Mouse (Mus musculus) lung, adult 2 months (tissue): Measurements from ENCODE around the gene Axin1.

ENCODE experiments used
- CTCF ChIP-seq: fragments of 200-500 bp; IDR thresholded peaks from 2 replicates; pipeline ENCODE4 v1.5.1; 2011; ENCODE audit warnings: mild to moderate bottlenecking, low read length, control low read depth; ENCODE audit not compliant: insufficient read depth
- POLR2A ChIP-seq: fragments of 200-500 bp; IDR thresholded peaks from 2 replicates; pipeline ENCODE4 v1.6.1; 2011; ENCODE audit warnings: low read depth, mild to moderate bottlenecking, control low read depth, low read length, borderline replicate concordance; ENCODE audit errors: extremely low read depth

DNA sequence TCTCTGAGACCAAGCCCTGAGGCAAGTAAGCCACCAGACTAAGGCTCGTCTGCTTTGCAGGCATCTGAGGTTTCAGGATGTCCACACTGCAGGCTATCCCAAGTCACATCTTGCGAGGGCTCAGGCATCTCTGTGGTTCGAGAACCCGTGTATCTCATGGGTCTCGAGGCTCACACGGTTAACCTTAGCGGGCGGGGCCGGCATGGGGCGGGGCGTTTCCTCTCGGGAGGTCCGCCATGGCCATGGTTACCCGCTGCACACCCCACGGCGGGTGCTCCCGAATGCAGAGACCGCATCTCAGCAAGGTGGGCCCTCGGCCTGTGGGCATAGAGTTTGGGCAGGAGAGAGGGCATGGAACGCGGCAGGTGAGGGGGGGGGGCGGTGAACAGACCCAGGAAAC is 64.2 kb downstream of the Axin1 start, which contains the start of gene Rgs11:
- no peak for TF ChIP-seq POLR2A
- no peak for TF ChIP-seq CTCF
